Mouse (Mus musculus) MEL (cell line): Measurements from ENCODE around the gene Vps37d. TPM values are rescaled to one million over a fixed set of nuclear protein-coding genes. Genes with fewer than 3 reads are reported as not detected.
A peak's percentile ranks its signal among the peaks of the same experiment; 100 is the strongest.

Source experiments
- DNase-seq: peaks from one replicate; pipeline ENCODE4 v3.0.0; 2011; ENCODE audit warnings: low read depth, low spot score
- H3K27ac ChIP-seq: 2 replicates; pipeline ENCODE4 v1.5.1; 2012; ENCODE audit warnings: low read depth, mild to moderate bottlenecking, control low read depth, low read length, moderate library complexity; ENCODE audit not compliant: control insufficient read depth
- H3K27me3 ChIP-seq, 2 experiments: fragments of 150-350 bp in 1 of 2; sonication (generic) in 1 of 2; 2 replicates each; pipeline ENCODE4 v1.6.1; 2012; ENCODE audit warnings: low read length in 2 of 2, mild to moderate bottlenecking in 2 of 2, improper control_type of control experiment in 1 of 2, moderate library complexity in 1 of 2; ENCODE audit not compliant: insufficient read depth in 2 of 2, control insufficient read depth in 1 of 2
- H3K36me3 ChIP-seq, 2 experiments: 2 replicates each; pipeline ENCODE4 v1.6.1; 2012 to 2014; ENCODE audit warnings: low read length in 2 of 2, improper control_type of control experiment in 1 of 2, inconsistent platforms in 1 of 2, mild to moderate bottlenecking in 1 of 2; ENCODE audit not compliant: insufficient read depth in 2 of 2, control insufficient read depth in 1 of 2
- H3K4me1 ChIP-seq, 2 experiments: fragments of 150-350 bp in 1 of 2; sonication (generic) in 1 of 2; 2 replicates each; pipeline ENCODE4 v1.6.1; 2012; ENCODE audit warnings: low read length in 2 of 2, improper control_type of control experiment in 1 of 2, mild to moderate bottlenecking in 1 of 2; ENCODE audit not compliant: insufficient read depth in 2 of 2, control insufficient read depth in 1 of 2
- H3K4me3 ChIP-seq, 2 experiments: fragments of 150-350 bp in 1 of 2; sonication (generic) in 1 of 2; 2 replicates each; pipeline ENCODE4 v1.5.1; 2012; ENCODE audit warnings: low read depth in 2 of 2, low read length in 2 of 2, mild to moderate bottlenecking in 2 of 2, moderate library complexity in 2 of 2, control low read depth in 1 of 2, improper control_type of control experiment in 1 of 2; ENCODE audit not compliant: control insufficient read depth in 1 of 2, insufficient read depth in 1 of 2
- H3K79me2 ChIP-seq: 2 replicates; pipeline ENCODE4 v1.6.1; 2012; ENCODE audit warnings: mild to moderate bottlenecking, low read length, moderate library complexity; ENCODE audit not compliant: control insufficient read depth, poor library complexity, insufficient read depth
- H3K9ac ChIP-seq: 2 replicates; pipeline ENCODE4 v1.6.1; 2012; ENCODE audit warnings: low read depth, mild to moderate bottlenecking, control low read depth, low read length, moderate library complexity; ENCODE audit not compliant: control insufficient read depth, poor library complexity, severe bottlenecking
- H3K9me3 ChIP-seq: fragments of 150-350 bp; sonication (generic); replicated peaks from 2 replicates; pipeline ENCODE4 v1.6.1; 2012; ENCODE audit warnings: mild to moderate bottlenecking, low read length, improper control_type of control experiment, moderate library complexity; ENCODE audit not compliant: insufficient read depth
- BHLHE40 ChIP-seq: IDR thresholded peaks from 2 replicates; pipeline ENCODE4 v1.6.1; 2012; ENCODE audit warnings: low read depth, mild to moderate bottlenecking, inconsistent platforms, low read length, improper control_type of control experiment, borderline replicate concordance
- CHD1 ChIP-seq: IDR thresholded peaks from 2 replicates; pipeline ENCODE4 v1.6.1; 2012; ENCODE audit warnings: low read depth, mild to moderate bottlenecking, inconsistent platforms, low read length, improper control_type of control experiment
- CHD2 ChIP-seq: IDR thresholded peaks from 2 replicates; pipeline ENCODE4 v1.6.1; 2011; ENCODE audit warnings: low read length, improper control_type of control experiment
- CTCF ChIP-seq, 3 experiments: IDR thresholded peaks in 2 of 3; conservative IDR thresholded peaks in 1 of 3; 2 replicates each; pipeline ENCODE4 v1.5.1; 2011 to 2012; ENCODE audit warnings: low read length in 3 of 3, low read depth in 2 of 3, mild to moderate bottlenecking in 2 of 3, improper control_type of control experiment in 1 of 3, inconsistent platforms in 1 of 3, mixed read lengths in 1 of 3, moderate library complexity in 1 of 3; ENCODE audit not compliant: control insufficient read depth in 1 of 3, insufficient read depth in 1 of 3, poor library complexity in 1 of 3, severe bottlenecking in 1 of 3
- E2F4 ChIP-seq: IDR thresholded peaks from 2 replicates; pipeline ENCODE4 v1.6.1; 2011; ENCODE audit warnings: low read depth, low read length, improper control_type of control experiment, borderline replicate concordance
- ELF1 ChIP-seq: IDR thresholded peaks from 2 replicates; pipeline ENCODE4 v1.6.1; 2014; ENCODE audit warnings: low read depth, mild to moderate bottlenecking, inconsistent platforms, low read length, improper control_type of control experiment, moderate library complexity
- EP300 ChIP-seq, 2 experiments: IDR thresholded peaks; 2 replicates each; pipeline ENCODE4 v1.6.1; 2011; ENCODE audit warnings: improper control_type of control experiment in 2 of 2, low read length in 2 of 2, low read depth in 1 of 2, mild to moderate bottlenecking in 1 of 2
- ETS1 ChIP-seq: IDR thresholded peaks from 2 replicates; pipeline ENCODE4 v1.6.1; 2012; ENCODE audit warnings: low read depth, mild to moderate bottlenecking, inconsistent platforms, low read length, improper control_type of control experiment, moderate library complexity
- GATA1 ChIP-seq: IDR thresholded peaks from 2 replicates; pipeline ENCODE4 v1.6.1; 2011; ENCODE audit warnings: low read depth, low read length, improper control_type of control experiment
- HCFC1 ChIP-seq: IDR thresholded peaks from 2 replicates; pipeline ENCODE4 v1.6.1; 2012; ENCODE audit warnings: low read depth, mild to moderate bottlenecking, inconsistent platforms, low read length, improper control_type of control experiment, moderate library complexity
- KAT2A ChIP-seq: conservative IDR thresholded peaks from 2 replicates; pipeline ENCODE4 v1.6.1; 2012; ENCODE audit warnings: low read depth, low read length, improper control_type of control experiment, inconsistent platforms
- MAFK ChIP-seq: IDR thresholded peaks from 2 replicates; pipeline ENCODE4 v1.6.1; 2011; ENCODE audit warnings: low read depth, mild to moderate bottlenecking, low read length, improper control_type of control experiment, borderline replicate concordance
- MAX ChIP-seq: IDR thresholded peaks from 2 replicates; pipeline ENCODE4 v1.6.1; 2011; ENCODE audit warnings: low read length, improper control_type of control experiment
- MAZ ChIP-seq: IDR thresholded peaks from 2 replicates; pipeline ENCODE4 v1.6.1; 2012; ENCODE audit warnings: low read depth, mild to moderate bottlenecking, inconsistent platforms, low read length, improper control_type of control experiment
- MEF2A ChIP-seq: IDR thresholded peaks from 2 replicates; pipeline ENCODE4 v1.6.1; 2014; ENCODE audit warnings: low read depth, mild to moderate bottlenecking, inconsistent platforms, low read length, improper control_type of control experiment; ENCODE audit not compliant: poor library complexity, insufficient replicate concordance, severe bottlenecking; ENCODE audit errors: extremely low read depth
- MXI1 ChIP-seq: IDR thresholded peaks from 2 replicates; pipeline ENCODE4 v1.6.1; 2011; ENCODE audit warnings: mild to moderate bottlenecking, low read depth, low read length, improper control_type of control experiment
- MYB ChIP-seq: IDR thresholded peaks from 2 replicates; pipeline ENCODE4 v1.6.1; 2011; ENCODE audit warnings: mild to moderate bottlenecking, low read depth, low read length, improper control_type of control experiment
- MYC ChIP-seq: IDR thresholded peaks from 2 replicates; pipeline ENCODE4 v1.6.1; 2011; ENCODE audit warnings: low read depth, mild to moderate bottlenecking, low read length, improper control_type of control experiment, moderate library complexity
- NELFE ChIP-seq: IDR thresholded peaks from 2 replicates; pipeline ENCODE4 v1.6.1; 2011; ENCODE audit warnings: low read depth, low read length, improper control_type of control experiment
- NRF1 ChIP-seq: IDR thresholded peaks from 2 replicates; pipeline ENCODE4 v1.6.1; 2014; ENCODE audit warnings: low read depth, mild to moderate bottlenecking, inconsistent platforms, low read length, improper control_type of control experiment, moderate library complexity; ENCODE audit not compliant: poor library complexity, insufficient read depth, severe bottlenecking
- POLR2A ChIP-seq, 2 experiments: IDR thresholded peaks; 2 replicates each; pipeline ENCODE4 v1.6.1; 2011 to 2012; ENCODE audit warnings: low read length in 2 of 2, mild to moderate bottlenecking in 2 of 2, control low read depth in 1 of 2, improper control_type of control experiment in 1 of 2, low read depth in 1 of 2, moderate library complexity in 1 of 2; ENCODE audit not compliant: control insufficient read depth in 1 of 2, insufficient read depth in 1 of 2, poor library complexity in 1 of 2
- POLR2AphosphoS2 ChIP-seq: IDR thresholded peaks from 2 replicates; pipeline ENCODE4 v1.6.1; 2011; ENCODE audit warnings: low read length, improper control_type of control experiment
- POLR2AphosphoS5 ChIP-seq: IDR thresholded peaks from 2 replicates; pipeline ENCODE4 v1.6.1; 2012; ENCODE audit warnings: low read depth, borderline replicate concordance, mild to moderate bottlenecking, inconsistent platforms, low read length, moderate library complexity, mixed read lengths
- RAD21 ChIP-seq: IDR thresholded peaks from 2 replicates; pipeline ENCODE4 v1.6.1; 2011; ENCODE audit warnings: mild to moderate bottlenecking, low read depth, low read length, improper control_type of control experiment
- RCOR1 ChIP-seq: IDR thresholded peaks from 2 replicates; pipeline ENCODE4 v1.6.1; 2012; ENCODE audit warnings: low read depth, mild to moderate bottlenecking, inconsistent platforms, low read length, improper control_type of control experiment
- SIN3A ChIP-seq: IDR thresholded peaks from 2 replicates; pipeline ENCODE4 v1.6.1; 2012; ENCODE audit warnings: low read length, improper control_type of control experiment, inconsistent platforms
- TAL1 ChIP-seq: IDR thresholded peaks from 2 replicates; pipeline ENCODE4 v1.6.1; 2012; ENCODE audit warnings: mild to moderate bottlenecking, inconsistent platforms, low read length, moderate library complexity, mixed read lengths
- TBP ChIP-seq: IDR thresholded peaks from 2 replicates; pipeline ENCODE4 v1.8.0; 2011; ENCODE audit warnings: low read depth, low read length, improper control_type of control experiment
- TCF12 ChIP-seq: IDR thresholded peaks from 2 replicates; pipeline ENCODE4 v1.6.1; 2014; ENCODE audit warnings: low read depth, mild to moderate bottlenecking, inconsistent platforms, low read length, improper control_type of control experiment, moderate library complexity
- UBTF ChIP-seq: IDR thresholded peaks from 2 replicates; pipeline ENCODE4 v1.6.1; 2012; ENCODE audit warnings: low read depth, mild to moderate bottlenecking, inconsistent platforms, low read length, improper control_type of control experiment, moderate library complexity, borderline replicate concordance; ENCODE audit not compliant: insufficient read depth
- USF1 ChIP-seq: IDR thresholded peaks from 2 replicates; pipeline ENCODE4 v1.6.1; 2014; ENCODE audit warnings: low read depth, mild to moderate bottlenecking, inconsistent platforms, low read length, improper control_type of control experiment, moderate library complexity
- ZC3H11A ChIP-seq: IDR thresholded peaks from 2 replicates; pipeline ENCODE4 v1.6.1; 2012; ENCODE audit warnings: low read depth, mild to moderate bottlenecking, inconsistent platforms, low read length, improper control_type of control experiment
- ZKSCAN1 ChIP-seq: IDR thresholded peaks from 2 replicates; pipeline ENCODE4 v1.6.1; 2012; ENCODE audit warnings: low read depth, mild to moderate bottlenecking, inconsistent platforms, low read length, improper control_type of control experiment, moderate library complexity
- ZMIZ1 ChIP-seq: IDR thresholded peaks from 2 replicates; pipeline ENCODE4 v1.6.1; 2012; ENCODE audit warnings: low read depth, mild to moderate bottlenecking, inconsistent platforms, low read length, improper control_type of control experiment, moderate library complexity
- ZNF384 ChIP-seq: IDR thresholded peaks from 2 replicates; pipeline ENCODE4 v1.6.1; 2012; ENCODE audit warnings: low read depth, mild to moderate bottlenecking, inconsistent platforms, low read length, improper control_type of control experiment
- polyA plus RNA-seq, 2 experiments: library from polyadenylated mRNA; stranded (reverse) in 1 of 2; unstranded in 1 of 2; fragments of >175 nt in 1 of 2; fragments of >200 nt in 1 of 2; gene quantifications; 2 replicates each; pipeline versions ENCODE4 v1.2.1 to v1.2.4; 2012; ENCODE audit warnings: low replicate concordance in 2 of 2, low read depth in 1 of 2; ENCODE audit not compliant: insufficient read length in 2 of 2, insufficient read depth in 1 of 2, missing spikeins in 1 of 2
- total RNA-seq: library from RNA; depleted of rRNA; stranded (reverse); fragments of 300-350 nt; gene quantifications from 2 replicates; pipeline ENCODE4 v1.2.3, GENCODE M21; 2012; rRNA removed

Gene Vps37d
- 0.23 and 0.31 TPM in 2 replicates for total RNA-seq
- polyA plus RNA-seq, result 1 to 10 TPM in 1 of 2 experiments, not detected in 1; 1.2 TPM

GRCm38 (mm10) chr5:135077564-135078481 lies at the start of gene Vps37d:
Vps37d (minus strand) TSS chr5:135078266.
- DNase-seq, result peak; percentile 84
- H3K79me2 ChIP-seq, result no peaks in the 10 kb centered on the region; the same call in 1 of the 2 replicates
- peaks cover 0 to 3% of the 10 kb centered on the region in 2 experiments; a peak in 1 of 4 replicates for H3K4me1 ChIP-seq
- peak within 1 kb of the TSS; percentile 84 for H3K9ac ChIP-seq
- H3K9me3 ChIP-seq, result no peaks in the 10 kb centered on the region
- peaks cover 0 to 2% of the 10 kb centered on the region in 2 experiments; a peak in 2 of 4 replicates for H3K27me3 ChIP-seq
- H3K4me3 ChIP-seq, result peak within 1 kb of the TSS; percentile 61 to 73
- no peaks in the 10 kb centered on the region for H3K36me3 ChIP-seq
- H3K27ac ChIP-seq, result no peak within 1 kb of the TSS
- TF ChIP-seq GATA1 (no peak), POLR2A (IDR thresholded peaks at IDR 0.05; ENCODE audit: control insufficient read depth in 1 of 2, insufficient read depth in 1 of 2, low read depth in 1 of 2, low read length in 2 of 2, poor library complexity in 1 of 2) (no peak), MAZ (peak; percentile 81), ZKSCAN1 (no peak), MAX (no peak), TBP (no peak), MYC (no peak), USF1 (no peak), NRF1 (no peak), MXI1 (no peak), CTCF (IDR thresholded peaks at IDR 0.05 in 2 of 3, conservative IDR thresholded peaks at IDR 0.05 in 1 of 3; ENCODE audit: control insufficient read depth in 1 of 3, insufficient read depth in 1 of 3, low read depth in 2 of 3, low read length in 3 of 3, poor library complexity in 1 of 3, severe bottlenecking in 1 of 3) (peak in 2 of 3 experiments; percentile 85 to 99; a peak in 5 of 6 replicates), ZNF384 (no peak), RCOR1 (no peak), CHD1 (no peak), UBTF (0 out of 2 replicates have a peak, but pooled peaks have one; percentile 67), MAFK (no peak), EP300 (IDR thresholded peaks at IDR 0.05; ENCODE audit: low read depth in 1 of 2, low read length in 2 of 2) (no peak), MYB (no peak), ZMIZ1 (no peak), POLR2AphosphoS2 (no peak), ELF1 (no peak), SIN3A (peak; percentile 72), RAD21 (peak; percentile 23; the same call in 1 of the 2 replicates), TCF12 (0 out of 2 replicates have a peak, but pooled peaks have one; percentile 7), CHD2 (no peak), ETS1 (no peak; the same call in 1 of the 2 replicates), HCFC1 (peak; percentile 64; the same call in 1 of the 2 replicates), ZC3H11A (no peak), BHLHE40 (peak; percentile 45; the same call in 1 of the 2 replicates), POLR2AphosphoS5 (no peak), NELFE (no peak), MEF2A (no peak), E2F4 (no peak), TAL1 (no peak), KAT2A (no peak)
